Mouse (Mus musculus) stomach, postnatal 0 days (tissue): ENCODE results near the gene Znhit2.

ENCODE experiments used
- CTCF ChIP-seq: IDR thresholded peaks from 2 replicates; pipeline ENCODE4 v1.5.1; 2016; ENCODE audit warnings: antibody characterized with exemption, low read depth, mild to moderate bottlenecking, moderate library complexity
- EP300 ChIP-seq: optimal IDR thresholded peaks from 2 replicates; pipeline ENCODE3; 2016; ENCODE audit warnings: antibody characterized with exemption

DNA sequence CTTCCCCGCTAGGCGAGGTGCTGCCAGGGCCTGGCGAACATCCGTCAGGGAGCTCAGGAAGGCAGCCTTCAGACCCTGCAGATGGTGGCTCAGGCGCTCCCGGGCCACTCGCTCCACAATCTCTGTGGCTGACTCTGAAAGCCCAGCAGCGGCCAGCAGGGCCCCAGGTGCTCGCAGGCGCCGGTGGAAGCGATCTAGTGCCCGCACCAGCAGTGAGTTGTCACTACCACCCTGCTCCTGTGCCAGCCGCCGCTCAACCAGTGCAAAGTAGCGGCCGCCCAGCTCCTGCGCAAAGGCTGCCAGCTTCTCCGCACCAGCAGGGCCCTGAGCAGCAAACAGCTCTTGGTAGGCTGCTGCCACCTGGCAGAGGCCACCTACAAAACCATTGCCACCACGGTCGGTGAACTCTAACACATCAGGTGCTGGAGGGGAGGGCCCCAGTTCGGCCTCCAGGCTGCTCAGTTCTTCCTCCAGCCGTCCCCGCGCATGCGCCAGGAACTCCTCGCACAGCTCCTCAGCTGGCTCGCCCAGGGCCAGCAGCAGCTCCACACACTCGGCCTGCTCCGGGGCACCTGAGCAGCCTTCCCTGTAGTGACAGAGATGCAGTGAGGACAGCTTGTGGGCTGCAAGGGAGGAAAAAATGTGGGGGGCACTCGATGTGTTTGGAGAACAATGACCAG, 9.7 kb downstream of the Znhit2 start:
- TF ChIP-seq CTCF (no peak), EP300 (no peak)
